Mouse (Mus musculus): Measurements from ENCODE around the gene Gm20388.

The Gm20388 gene

DNA sequence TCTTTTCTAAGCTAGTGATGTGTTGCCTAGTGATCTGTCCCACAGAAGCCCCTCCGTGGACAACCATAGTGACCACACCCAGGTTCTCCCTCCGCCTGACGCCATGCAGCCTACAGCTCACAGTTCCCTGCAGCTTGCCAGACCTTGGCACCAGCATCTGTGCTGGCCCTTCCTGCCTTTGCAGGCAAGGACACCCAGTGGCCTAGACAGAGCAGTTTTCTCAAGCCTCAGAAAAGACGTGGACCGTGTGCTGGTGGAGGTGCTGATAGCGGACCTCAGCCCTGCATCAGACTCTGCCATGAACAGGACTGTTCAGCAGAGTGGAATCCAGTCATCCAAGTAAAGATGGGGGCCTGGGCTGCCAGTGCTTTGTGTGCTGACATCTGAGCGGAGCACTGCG is 2899.7 kb downstream of the Gm20388 start:
- no peak for DNase-seq (ENCODE audit: low spot score)

GRCm38 (mm10) chr8:122811870-122812494 is 2901.3 kb downstream of the Gm20388 start:
- peak; percentile 18 for DNase-seq (ENCODE audit: low spot score)

- DNase-seq (ENCODE audit: low spot score), result peak; percentile 32
Observed at GRCm38 (mm10) chr8:122812610-122813250, 2902.1 kb downstream of the Gm20388 start.

GRCm38 (mm10) chr8:122814608-122815007 is 2904.0 kb downstream of the Gm20388 start:
- no peak for DNase-seq (ENCODE audit: low spot score)

- no peak for DNase-seq (ENCODE audit: low spot score)
Observed at GRCm38 (mm10) chr8:122816965-122817364, 2906.3 kb downstream of the Gm20388 start.

- peak; percentile 28 for DNase-seq (ENCODE audit: low spot score)
Observed at GRCm38 (mm10) chr8:122817724-122818496, 2907.3 kb downstream of the Gm20388 start.

DNA sequence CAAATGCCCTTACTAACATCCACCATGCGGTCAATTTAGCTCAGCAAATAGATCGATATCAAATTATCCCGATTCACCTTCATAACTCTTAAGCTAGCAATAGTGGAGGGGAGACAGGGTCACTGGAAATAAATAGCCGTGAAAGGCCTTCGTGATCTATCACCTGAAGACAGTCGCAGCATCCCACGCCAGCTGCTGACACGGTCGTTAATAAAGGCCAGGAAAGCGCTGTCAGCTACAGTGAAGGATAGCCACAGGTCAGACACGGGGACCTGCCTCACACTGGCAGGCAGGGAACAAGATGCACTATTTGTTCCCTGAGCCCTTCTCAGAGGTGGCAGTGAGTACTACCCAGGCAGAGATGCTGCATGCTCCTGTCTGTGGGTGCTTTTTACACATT is 2909.1 kb downstream of the Gm20388 start:
- DNase-seq (ENCODE audit: low spot score), result peak; percentile 60

DNA sequence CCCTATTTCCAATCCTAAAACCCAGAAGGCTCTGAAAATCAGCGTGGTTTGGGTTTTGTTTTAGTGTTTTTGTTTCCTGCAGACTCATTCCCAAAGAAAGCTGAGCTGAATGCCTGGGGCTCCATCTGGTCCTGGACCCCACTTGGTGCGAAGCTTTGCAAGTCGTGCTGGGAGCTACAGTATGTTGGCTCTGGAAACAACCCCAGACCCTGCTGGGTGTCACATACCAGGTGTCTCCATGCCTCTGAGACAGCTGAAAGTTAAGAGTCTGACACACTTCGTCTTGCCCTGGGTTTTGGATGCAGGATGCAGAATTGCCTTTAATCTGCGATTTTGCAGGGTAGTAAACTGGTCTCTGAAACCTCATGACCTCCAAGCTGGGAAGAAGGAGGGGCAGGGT is 2913.9 kb downstream of the Gm20388 start:
- DNase-seq (ENCODE audit: low spot score), result no peak

DNA sequence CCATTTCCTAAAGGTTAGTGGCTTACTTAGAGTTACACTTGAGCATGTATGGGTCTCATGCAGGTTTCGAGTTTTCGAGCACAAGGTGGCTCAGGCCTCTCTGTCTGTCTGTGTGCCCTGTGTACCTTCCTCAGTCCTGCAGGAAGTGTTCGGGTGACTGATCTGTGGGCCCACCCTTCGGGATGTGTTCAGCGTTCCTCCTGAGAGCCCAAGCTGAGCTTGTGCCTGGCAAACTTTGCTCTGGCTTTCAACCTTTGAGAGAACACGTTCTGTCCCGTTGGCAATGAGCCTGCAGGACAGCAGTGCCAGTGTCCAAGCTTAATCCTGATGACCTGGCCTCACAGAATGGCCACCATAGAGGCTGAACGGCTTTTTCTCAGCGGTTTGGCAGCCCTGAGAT is 2914.3 kb downstream of the Gm20388 start:
- DNase-seq (ENCODE audit: low spot score), result no peak

GRCm38 (mm10) chr8:122825408-122825807 is 2914.8 kb downstream of the Gm20388 start:
- DNase-seq (ENCODE audit: low spot score), result no peak

GRCm38 (mm10) chr8:122829396-122829795 is 2918.8 kb downstream of the Gm20388 start:
- DNase-seq (ENCODE audit: low spot score), result no peak

GRCm38 (mm10) chr8:122830349-122831061 is 2919.9 kb downstream of the Gm20388 start:
- DNase-seq (ENCODE audit: low spot score), result peak; percentile 94

DNA sequence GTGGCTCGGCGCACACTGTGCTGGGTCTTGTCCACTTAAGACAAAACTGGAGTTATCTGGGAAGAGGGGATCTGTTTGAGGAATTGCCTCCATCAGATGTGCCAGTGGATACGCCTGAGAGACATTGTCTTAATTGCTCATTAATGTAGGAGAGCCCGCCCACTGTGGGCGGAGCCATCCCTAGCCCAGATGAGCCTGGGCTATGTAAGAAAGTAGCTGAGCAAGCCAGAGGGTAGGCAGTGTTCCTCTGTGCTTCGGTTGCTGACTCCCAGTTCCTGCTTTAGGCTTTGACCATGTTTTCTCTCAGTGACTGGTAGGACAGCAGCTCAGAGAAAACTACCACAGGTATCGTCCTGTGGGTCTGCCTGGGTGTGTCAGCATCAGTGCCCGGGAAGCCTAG is 2923.8 kb downstream of the Gm20388 start:
- no peak for DNase-seq (ENCODE audit: low spot score)

GRCm38 (mm10) chr8:122834971-122835370 is 2924.3 kb downstream of the Gm20388 start:
- peak; percentile 93 for DNase-seq (ENCODE audit: low spot score)

DNA sequence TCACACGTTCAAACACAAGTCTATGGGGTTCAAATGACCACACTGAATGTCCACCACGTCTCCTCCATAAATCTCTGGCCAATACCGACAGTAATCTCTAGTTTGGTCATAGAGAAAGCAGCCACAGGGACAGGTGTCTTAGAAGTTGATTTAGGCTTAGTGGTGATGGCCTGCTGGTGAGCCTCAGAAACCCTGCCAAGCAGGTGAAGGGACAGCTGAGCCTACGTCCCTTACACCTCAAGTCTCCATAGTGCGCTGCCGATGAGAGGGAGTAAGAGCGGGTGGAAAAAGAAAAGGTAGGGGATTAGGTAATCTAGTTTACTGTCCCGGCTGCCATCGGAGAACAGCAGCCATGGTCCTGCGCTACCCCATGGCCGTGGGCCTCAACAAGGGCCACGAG is 2925.6 kb downstream of the Gm20388 start:
- no peak for DNase-seq (ENCODE audit: low spot score)

- DNase-seq (ENCODE audit: low spot score), result no peak
Observed at GRCm38 (mm10) chr8:122836696-122837095, 2926.1 kb downstream of the Gm20388 start.

- DNase-seq (ENCODE audit: low spot score), result no peak
Observed at GRCm38 (mm10) chr8:122844161-122844560, 2933.5 kb downstream of the Gm20388 start.

- no peak for DNase-seq (ENCODE audit: low spot score)
Observed at GRCm38 (mm10) chr8:122845662-122846061, 2935.0 kb downstream of the Gm20388 start.

- DNase-seq (ENCODE audit: low spot score), result peak; percentile 73
Observed at GRCm38 (mm10) chr8:122847829-122848561, 2937.4 kb downstream of the Gm20388 start, which contains the start of gene Cdh15. Gene Cdh15 (plus strand): TSS chr8:122847966.

GRCm38 (mm10) chr8:122849152-122849910 is 2938.7 kb downstream of the Gm20388 start:
- no peak for DNase-seq (ENCODE audit: low spot score)
